Mouse (Mus musculus): ENCODE data around the gene Tlcd1.

DNA sequence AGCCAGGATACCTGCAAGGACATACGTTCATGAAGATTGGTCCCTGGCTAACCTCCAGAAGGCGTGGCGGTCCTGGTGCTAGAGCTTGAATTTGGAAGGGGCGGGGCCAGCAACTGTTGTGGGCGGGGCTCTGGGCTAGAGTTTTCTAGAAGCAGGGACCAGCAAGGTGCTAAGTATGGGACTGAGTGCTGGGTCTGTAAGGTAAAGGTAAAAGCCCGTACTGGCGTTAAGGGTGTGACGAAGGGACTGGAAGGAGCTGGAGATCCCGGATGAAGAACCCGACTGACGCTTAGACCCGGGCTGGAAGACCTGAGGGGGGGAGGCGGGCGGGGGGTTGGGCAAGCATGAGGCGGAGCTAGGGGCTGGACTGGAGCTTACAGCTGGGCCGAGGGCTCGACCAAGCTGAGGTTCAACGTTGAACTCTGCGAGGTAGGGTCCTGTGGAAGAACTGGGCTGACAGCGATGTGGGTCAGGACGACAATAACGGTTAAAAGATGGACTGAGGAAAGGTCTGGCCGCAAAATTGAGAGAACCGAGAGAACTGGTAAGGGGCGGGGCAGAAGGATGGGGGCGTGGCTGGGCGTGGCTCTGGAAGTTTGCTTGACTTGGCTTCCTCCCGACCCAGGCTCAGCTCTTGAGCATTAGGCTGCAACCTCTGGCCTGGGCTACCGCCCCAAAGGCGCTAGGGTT is 18.0 kb downstream of the Tlcd1 start:
- TF ChIP-seq POLR2AphosphoS2 (IDR thresholded peaks at IDR 0.05; ENCODE audit: insufficient read length, low read depth) (no peak), E2F4 (IDR thresholded peaks at IDR 0.05; ENCODE audit: insufficient read depth) (no peak), MAX (IDR thresholded peaks at IDR 0.05; ENCODE audit: low read depth) (no peak), POLR2A (IDR thresholded peaks at IDR 0.05; ENCODE audit: insufficient read length, low read depth) (no peak), TCF12 (IDR thresholded peaks at IDR 0.05; ENCODE audit: insufficient read depth, poor library complexity, severe bottlenecking) (no peak), MYOD1 (IDR thresholded peaks at IDR 0.05; ENCODE audit: control insufficient read depth in 1 of 3, insufficient read length in 2 of 3, low read depth in 2 of 3) (no peak), USF1 (IDR thresholded peaks at IDR 0.05; ENCODE audit: low read depth) (no peak)
